Mouse (Mus musculus) MEL (cell line): ENCODE measurements around the gene Gipc3. TPM values are rescaled to one million over a fixed set of nuclear protein-coding genes. Genes with fewer than 3 reads are reported as not detected.
A peak's percentile ranks its signal among the peaks of the same experiment; 100 is the strongest.

ENCODE experiments used
- DNase-seq: peaks from one replicate; pipeline ENCODE4 v3.0.0; 2011; ENCODE audit warnings: low read depth, low spot score
- H3K27ac ChIP-seq: 2 replicates; pipeline ENCODE4 v1.5.1; 2012; ENCODE audit warnings: low read depth, mild to moderate bottlenecking, control low read depth, low read length, moderate library complexity; ENCODE audit not compliant: control insufficient read depth
- H3K27me3 ChIP-seq, 2 experiments: fragments of 150-350 bp in 1 of 2; sonication (generic) in 1 of 2; 2 replicates each; pipeline ENCODE4 v1.6.1; 2012; ENCODE audit warnings: low read length in 2 of 2, mild to moderate bottlenecking in 2 of 2, improper control_type of control experiment in 1 of 2, moderate library complexity in 1 of 2; ENCODE audit not compliant: insufficient read depth in 2 of 2, control insufficient read depth in 1 of 2
- H3K36me3 ChIP-seq, 2 experiments: 2 replicates each; pipeline ENCODE4 v1.6.1; 2012 to 2014; ENCODE audit warnings: low read length in 2 of 2, improper control_type of control experiment in 1 of 2, inconsistent platforms in 1 of 2, mild to moderate bottlenecking in 1 of 2; ENCODE audit not compliant: insufficient read depth in 2 of 2, control insufficient read depth in 1 of 2
- H3K4me1 ChIP-seq, 2 experiments: fragments of 150-350 bp in 1 of 2; sonication (generic) in 1 of 2; 2 replicates each; pipeline ENCODE4 v1.6.1; 2012; ENCODE audit warnings: low read length in 2 of 2, improper control_type of control experiment in 1 of 2, mild to moderate bottlenecking in 1 of 2; ENCODE audit not compliant: insufficient read depth in 2 of 2, control insufficient read depth in 1 of 2
- H3K4me3 ChIP-seq, 2 experiments: fragments of 150-350 bp in 1 of 2; sonication (generic) in 1 of 2; 2 replicates each; pipeline ENCODE4 v1.5.1; 2012; ENCODE audit warnings: low read depth in 2 of 2, low read length in 2 of 2, mild to moderate bottlenecking in 2 of 2, moderate library complexity in 2 of 2, control low read depth in 1 of 2, improper control_type of control experiment in 1 of 2; ENCODE audit not compliant: control insufficient read depth in 1 of 2, insufficient read depth in 1 of 2
- H3K79me2 ChIP-seq: 2 replicates; pipeline ENCODE4 v1.6.1; 2012; ENCODE audit warnings: mild to moderate bottlenecking, low read length, moderate library complexity; ENCODE audit not compliant: control insufficient read depth, poor library complexity, insufficient read depth
- H3K9ac ChIP-seq: 2 replicates; pipeline ENCODE4 v1.6.1; 2012; ENCODE audit warnings: low read depth, mild to moderate bottlenecking, control low read depth, low read length, moderate library complexity; ENCODE audit not compliant: control insufficient read depth, poor library complexity, severe bottlenecking
- H3K9me3 ChIP-seq: fragments of 150-350 bp; sonication (generic); replicated peaks from 2 replicates; pipeline ENCODE4 v1.6.1; 2012; ENCODE audit warnings: mild to moderate bottlenecking, low read length, improper control_type of control experiment, moderate library complexity; ENCODE audit not compliant: insufficient read depth
- BHLHE40 ChIP-seq: IDR thresholded peaks from 2 replicates; pipeline ENCODE4 v1.6.1; 2012; ENCODE audit warnings: low read depth, mild to moderate bottlenecking, inconsistent platforms, low read length, improper control_type of control experiment, borderline replicate concordance
- E2F4 ChIP-seq: IDR thresholded peaks from 2 replicates; pipeline ENCODE4 v1.6.1; 2011; ENCODE audit warnings: low read depth, low read length, improper control_type of control experiment, borderline replicate concordance
- ETS1 ChIP-seq: IDR thresholded peaks from 2 replicates; pipeline ENCODE4 v1.6.1; 2012; ENCODE audit warnings: low read depth, mild to moderate bottlenecking, inconsistent platforms, low read length, improper control_type of control experiment, moderate library complexity
- KAT2A ChIP-seq: conservative IDR thresholded peaks from 2 replicates; pipeline ENCODE4 v1.6.1; 2012; ENCODE audit warnings: low read depth, low read length, improper control_type of control experiment, inconsistent platforms
- MAFK ChIP-seq: IDR thresholded peaks from 2 replicates; pipeline ENCODE4 v1.6.1; 2011; ENCODE audit warnings: low read depth, mild to moderate bottlenecking, low read length, improper control_type of control experiment, borderline replicate concordance
- MAX ChIP-seq: IDR thresholded peaks from 2 replicates; pipeline ENCODE4 v1.6.1; 2011; ENCODE audit warnings: low read length, improper control_type of control experiment
- MAZ ChIP-seq: IDR thresholded peaks from 2 replicates; pipeline ENCODE4 v1.6.1; 2012; ENCODE audit warnings: low read depth, mild to moderate bottlenecking, inconsistent platforms, low read length, improper control_type of control experiment
- MEF2A ChIP-seq: IDR thresholded peaks from 2 replicates; pipeline ENCODE4 v1.6.1; 2014; ENCODE audit warnings: low read depth, mild to moderate bottlenecking, inconsistent platforms, low read length, improper control_type of control experiment; ENCODE audit not compliant: poor library complexity, insufficient replicate concordance, severe bottlenecking; ENCODE audit errors: extremely low read depth
- MXI1 ChIP-seq: IDR thresholded peaks from 2 replicates; pipeline ENCODE4 v1.6.1; 2011; ENCODE audit warnings: mild to moderate bottlenecking, low read depth, low read length, improper control_type of control experiment
- MYB ChIP-seq: IDR thresholded peaks from 2 replicates; pipeline ENCODE4 v1.6.1; 2011; ENCODE audit warnings: mild to moderate bottlenecking, low read depth, low read length, improper control_type of control experiment
- POLR2AphosphoS2 ChIP-seq: IDR thresholded peaks from 2 replicates; pipeline ENCODE4 v1.6.1; 2011; ENCODE audit warnings: low read length, improper control_type of control experiment
- RAD21 ChIP-seq: IDR thresholded peaks from 2 replicates; pipeline ENCODE4 v1.6.1; 2011; ENCODE audit warnings: mild to moderate bottlenecking, low read depth, low read length, improper control_type of control experiment
- RCOR1 ChIP-seq: IDR thresholded peaks from 2 replicates; pipeline ENCODE4 v1.6.1; 2012; ENCODE audit warnings: low read depth, mild to moderate bottlenecking, inconsistent platforms, low read length, improper control_type of control experiment
- TAL1 ChIP-seq: IDR thresholded peaks from 2 replicates; pipeline ENCODE4 v1.6.1; 2012; ENCODE audit warnings: mild to moderate bottlenecking, inconsistent platforms, low read length, moderate library complexity, mixed read lengths
- TBP ChIP-seq: IDR thresholded peaks from 2 replicates; pipeline ENCODE4 v1.8.0; 2011; ENCODE audit warnings: low read depth, low read length, improper control_type of control experiment
- USF2 ChIP-seq, 2 experiments: IDR thresholded peaks; 2 replicates each; pipeline ENCODE4 v1.6.1; 2011 to 2012; ENCODE audit warnings: improper control_type of control experiment in 2 of 2, low read length in 2 of 2, borderline replicate concordance in 1 of 2, inconsistent platforms in 1 of 2, low read depth in 1 of 2, mild to moderate bottlenecking in 1 of 2; ENCODE audit not compliant: insufficient read depth in 1 of 2
- polyA plus RNA-seq, 2 experiments: library from polyadenylated mRNA; stranded (reverse) in 1 of 2; unstranded in 1 of 2; fragments of >175 nt in 1 of 2; fragments of >200 nt in 1 of 2; gene quantifications; 2 replicates each; pipeline versions ENCODE4 v1.2.1 to v1.2.4; 2012; ENCODE audit warnings: low replicate concordance in 2 of 2, low read depth in 1 of 2; ENCODE audit not compliant: insufficient read length in 2 of 2, insufficient read depth in 1 of 2, missing spikeins in 1 of 2
- total RNA-seq: library from RNA; depleted of rRNA; stranded (reverse); fragments of 300-350 nt; gene quantifications from 2 replicates; pipeline ENCODE4 v1.2.3, GENCODE M21; 2012

Gipc3 gene
- total and polyA plus RNA-seq, 3 experiments: not detected

GRCm38 (mm10) chr10:81389801-81390677, 47.0 kb upstream of the Gipc3 start (continued):
- TF ChIP-seq USF2 (IDR thresholded peaks at IDR 0.05; ENCODE audit: borderline replicate concordance in 1 of 2, insufficient read depth in 1 of 2, low read depth in 1 of 2, low read length in 2 of 2): no peak
- TF ChIP-seq TBP: no peak
- TF ChIP-seq ETS1: no peak
- TF ChIP-seq E2F4: no peak
- no peak for TF ChIP-seq MAFK
- TF ChIP-seq POLR2AphosphoS2: no peak
- no peak for TF ChIP-seq BHLHE40
- no peak for TF ChIP-seq MEF2A
- 0 out of 2 replicates have a peak, but pooled peaks have one; percentile 38 for TF ChIP-seq MAZ
- TF ChIP-seq TAL1: no peak
- no peak for TF ChIP-seq RCOR1
- TF ChIP-seq MYB: no peak
- no peak for TF ChIP-seq MXI1
- no peak for TF ChIP-seq MAX
- peak; percentile 62 for TF ChIP-seq RAD21

GRCm38 (mm10) chr10:81389373-81389772, 46.3 kb upstream of the Gipc3 start:
- no peak overlapping the region for H3K9ac ChIP-seq
- no peaks in the 10 kb centered on the region for H3K27me3 ChIP-seq
- H3K79me2 ChIP-seq: peaks cover 16% of the 10 kb centered on the region
- peaks cover 0 to 4% of the 10 kb centered on the region in 2 experiments; a peak in 1 of 4 replicates for H3K36me3 ChIP-seq
- no peaks in the 10 kb centered on the region for H3K9me3 ChIP-seq
- no peak overlapping the region for H3K4me3 ChIP-seq
- H3K4me1 ChIP-seq: peaks cover 6 to 22% of the 10 kb centered on the region in 2 experiments; a peak in 3 of 4 replicates
- DNase-seq: no peak
- no peak for TF ChIP-seq E2F4
- no peak for TF ChIP-seq KAT2A
- TF ChIP-seq, all 39 proteins: peak for 0
- no peak overlapping the region for H3K27ac ChIP-seq
